Mouse (Mus musculus) gastrocnemius, postnatal 36 days (tissue): ENCODE measurements around the gene Utp11. TPM values are rescaled to one million over a fixed set of nuclear protein-coding genes. Genes with fewer than 3 reads are reported as not detected.
A peak's percentile ranks its signal among the peaks of the same experiment; 100 is the strongest.

Source experiments
- DNase-seq, 2 experiments: peaks; one replicate each; pipeline ENCODE4 v3.0.0; 2022
- intact Hi-C: fragments of 180-260 bp; cut with DNase I; formaldehyde crosslinking; loops from one replicate; pipeline ENCODE4 v1.15.1; 2025
- total RNA-seq, 2 experiments: library from RNA; stranded (reverse); gene quantifications; 2 replicates each; pipeline ENCODE4 v1.2.3; 2021

The Utp11 gene
- total RNA-seq, 2 experiments from 2014 or later, result 15.4 to 16.7 TPM

DNA sequence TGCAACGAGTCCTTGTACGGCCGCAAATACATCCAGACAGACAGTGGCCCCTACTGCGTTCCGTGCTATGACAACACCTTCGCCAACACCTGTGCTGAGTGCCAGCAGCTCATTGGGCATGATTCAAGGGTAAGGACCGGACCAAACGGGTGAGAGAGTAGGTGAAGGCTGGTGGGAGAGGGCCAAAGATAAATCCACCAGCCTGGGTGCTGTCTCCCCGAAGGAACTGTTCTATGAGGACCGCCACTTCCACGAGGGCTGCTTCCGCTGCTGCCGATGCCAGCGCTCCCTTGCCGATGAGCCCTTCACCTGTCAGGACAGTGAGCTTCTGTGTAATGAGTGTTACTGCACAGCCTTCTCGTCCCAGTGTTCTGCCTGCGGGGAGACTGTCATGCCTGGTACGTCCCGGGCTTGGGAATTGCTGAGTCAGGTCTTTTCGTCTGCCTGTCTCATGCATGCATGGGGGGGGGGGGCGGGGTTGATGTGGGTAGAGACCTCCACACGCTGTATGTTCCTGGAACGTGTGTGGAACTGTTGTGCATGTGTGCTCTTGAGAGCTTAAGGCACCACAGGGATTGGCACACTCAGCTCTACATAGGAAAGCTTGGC is 12.4 kb upstream of the Utp11 start:
- intact Hi-C loops, result no loop called here
- no peak for DNase-seq

- peak; percentile 38 to 48 for DNase-seq
- intact Hi-C loops, result no loop called here
Observed at GRCm38 (mm10) chr4:124704797-124705474, 11.5 kb upstream of the Utp11 start.

DNA sequence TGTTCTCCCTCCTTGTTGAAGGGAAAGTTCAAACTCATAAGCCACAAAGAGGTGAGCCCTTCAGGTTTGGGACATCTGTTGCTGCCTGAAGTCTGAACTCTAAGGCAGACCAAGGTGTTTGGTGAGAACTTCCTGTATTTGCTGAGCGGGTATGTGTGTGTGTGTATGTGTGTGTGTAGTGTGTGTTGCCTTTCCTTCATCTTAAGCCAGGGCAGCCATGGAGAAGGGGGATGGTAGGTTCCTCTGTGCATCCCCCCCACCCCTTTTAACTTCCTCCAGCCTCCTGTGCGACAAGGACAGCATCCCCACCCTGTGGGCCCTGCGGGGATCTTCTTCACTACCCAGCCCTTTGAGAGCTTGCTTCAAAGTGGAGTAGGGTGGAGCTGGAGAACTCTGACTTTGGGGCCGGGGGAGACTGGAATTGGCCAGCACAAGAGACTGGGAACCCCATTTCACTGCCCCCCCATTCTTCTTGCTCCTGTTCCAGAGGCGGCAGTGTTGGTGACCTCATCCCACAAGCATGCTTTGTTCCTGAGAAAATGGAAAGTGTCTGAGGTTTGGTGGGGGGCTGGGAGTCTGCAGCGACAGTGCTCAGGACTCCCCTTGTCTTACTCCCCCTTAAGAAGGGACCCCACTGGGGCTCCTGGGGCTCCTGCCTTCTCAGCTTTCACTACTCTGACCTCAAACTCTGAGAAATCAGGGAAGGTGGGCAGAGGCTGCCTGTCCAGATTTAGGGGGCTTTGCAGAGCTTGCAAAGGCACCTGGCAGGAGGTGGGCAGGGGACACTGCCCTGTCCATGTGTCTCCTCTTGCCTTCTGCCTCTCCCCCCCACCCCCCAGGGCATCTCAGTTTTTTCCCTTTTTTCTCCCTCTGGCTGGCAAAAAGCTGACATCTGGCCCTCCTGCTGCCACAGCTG is 10.7 kb upstream of the Utp11 start:
- intact Hi-C loops, result no loop called here
- DNase-seq, result no peak

DNA sequence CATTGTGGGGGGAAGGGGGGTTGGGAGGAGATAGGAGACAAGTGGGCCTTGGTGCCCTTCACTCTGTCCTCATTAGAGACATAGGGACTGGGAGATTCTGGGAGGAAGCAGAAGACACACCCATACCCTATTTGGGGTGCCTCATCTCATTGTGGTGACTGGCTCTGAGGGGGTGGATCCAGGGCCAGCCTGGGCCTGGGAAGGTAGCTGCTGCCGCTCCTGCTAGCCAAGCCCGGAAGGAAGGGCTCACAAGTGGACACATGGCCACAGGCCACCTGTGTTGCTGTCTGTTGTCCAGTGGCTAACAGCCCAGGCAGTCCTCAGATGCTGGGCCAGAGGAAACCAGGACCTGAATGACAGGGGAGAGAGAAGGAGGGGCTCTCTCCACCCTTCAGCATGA is 10.0 kb upstream of the Utp11 start:
- intact Hi-C loops, result no loop called here
- peak; percentile 36 to 43 for DNase-seq

DNA sequence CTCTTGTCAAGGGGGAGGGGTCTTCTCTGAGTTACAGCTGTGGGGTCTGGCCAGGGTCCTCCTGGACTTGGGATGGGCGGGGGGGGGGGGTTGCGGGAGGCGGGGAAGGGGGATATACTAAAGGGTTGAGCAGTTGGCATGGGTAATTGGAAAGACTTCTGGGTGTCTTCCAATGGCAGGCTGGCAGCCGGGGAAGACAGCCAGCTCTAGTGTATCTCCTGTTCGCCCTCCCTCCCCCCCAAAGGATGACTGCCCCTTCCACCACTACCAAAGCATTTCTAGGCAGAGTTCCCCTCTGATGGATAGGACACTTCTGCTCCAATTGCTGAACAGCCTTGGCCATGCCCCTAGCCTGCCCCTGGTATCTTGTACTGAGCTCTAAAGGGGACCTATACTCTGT is 8.5 kb upstream of the Utp11 start:
- no peak for DNase-seq
- intact Hi-C loops, result no loop called here

DNA sequence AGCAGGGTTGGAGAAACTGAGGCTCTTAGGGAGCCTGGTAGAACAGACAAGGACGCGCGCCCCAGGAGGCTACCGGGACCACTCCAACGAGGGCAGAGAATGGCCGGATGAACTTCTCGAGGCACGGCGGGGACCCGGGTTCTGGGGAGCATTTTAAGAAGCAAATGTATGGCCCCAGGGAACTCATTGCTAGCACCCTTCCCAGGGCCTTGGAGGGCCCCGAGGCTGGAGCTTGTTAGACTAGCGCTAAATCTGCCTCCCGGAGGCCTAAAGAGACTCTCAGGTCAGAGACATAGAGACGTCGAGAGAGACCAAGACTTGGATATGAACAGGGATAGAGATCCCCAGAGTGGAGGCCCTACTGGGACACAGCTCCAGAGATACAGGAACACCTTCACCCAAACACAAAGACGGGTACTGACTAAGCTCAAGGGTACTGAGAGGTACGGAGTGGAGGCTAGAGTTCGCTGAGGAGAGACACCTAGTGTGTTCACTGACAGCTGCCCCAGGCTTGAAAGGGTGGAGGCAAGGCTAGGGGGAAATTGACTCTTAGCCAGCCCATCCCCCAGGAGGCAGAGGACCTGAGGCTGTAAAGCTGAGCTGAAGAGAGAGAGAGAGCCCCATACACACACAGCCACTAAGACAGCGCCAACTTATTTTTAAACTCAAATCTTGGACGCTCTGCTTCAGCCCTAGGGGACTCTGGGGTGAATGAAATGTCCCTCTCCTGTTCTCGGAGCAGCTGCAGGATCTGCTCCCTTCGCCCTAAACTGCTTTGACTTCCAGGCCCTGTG is 7.8 kb upstream of the Utp11 start:
- peak; percentile 37 to 57 for DNase-seq
- intact Hi-C loops, result no loop called here

DNA sequence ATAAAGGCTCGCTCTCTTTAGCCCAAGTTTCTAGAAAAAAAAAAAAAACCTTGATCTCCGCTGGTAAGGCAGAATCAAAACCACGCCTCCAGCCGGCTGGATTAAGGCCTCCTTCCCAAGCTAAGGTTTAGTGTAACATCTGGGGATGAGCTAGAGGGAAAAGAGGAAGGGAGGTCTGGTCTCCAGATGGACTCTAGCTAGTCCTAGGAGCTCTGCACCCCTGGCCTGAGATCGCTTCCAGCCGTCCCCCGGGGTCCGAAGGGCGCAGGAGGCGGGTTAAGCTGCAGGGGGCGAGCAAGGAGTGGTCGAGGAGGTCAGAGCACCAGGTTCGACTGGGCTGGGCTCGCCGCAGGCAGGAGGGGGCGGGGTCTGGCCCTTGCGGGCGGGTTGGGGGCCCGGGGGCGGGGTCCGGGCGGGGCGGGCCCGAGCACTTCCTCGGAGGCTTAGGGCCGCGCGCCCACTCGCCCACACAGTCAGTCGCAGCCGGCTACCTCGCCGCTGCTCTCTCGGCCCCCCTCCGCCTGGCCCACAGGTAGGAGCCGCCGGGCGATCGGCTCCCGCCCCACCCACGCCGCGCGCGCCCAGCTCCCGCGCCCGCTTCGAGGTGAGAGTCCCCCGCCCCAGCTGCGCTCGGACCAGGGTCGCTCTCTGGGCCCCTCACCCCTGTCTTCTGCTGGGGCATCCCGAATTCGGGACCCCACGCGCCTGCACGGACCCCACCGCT is 7.0 kb upstream of the Utp11 start, which contains the start of gene Fhl3:
Gene Fhl3, plus strand, starts transcription at position 454 of the 724 bp plus-strand sequence.
- DNase-seq, result peak; percentile 69
- intact Hi-C loops, result no loop called here

DNA sequence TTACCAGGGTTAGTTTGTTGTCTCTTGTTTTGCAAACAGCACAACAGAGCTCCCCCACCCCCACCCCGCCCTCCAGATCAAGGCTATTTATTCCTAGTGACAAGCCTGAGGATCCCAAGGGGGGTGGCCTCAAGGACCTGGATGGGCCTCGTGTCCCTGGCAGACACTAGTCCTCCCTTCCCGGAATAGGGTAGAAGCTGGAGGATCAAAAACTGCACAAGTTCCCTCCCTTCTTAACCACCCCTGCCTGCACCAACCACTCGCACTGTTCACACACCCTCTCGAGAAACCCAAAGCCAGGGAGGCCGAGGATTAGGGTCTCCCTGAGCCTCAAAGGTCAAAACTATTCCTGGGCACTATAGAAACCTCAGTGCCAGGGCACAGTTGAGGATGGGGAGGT is 6.4 kb upstream of the Utp11 start:
- DNase-seq, result peak in 1 of 2 experiments; percentile 34

DNA sequence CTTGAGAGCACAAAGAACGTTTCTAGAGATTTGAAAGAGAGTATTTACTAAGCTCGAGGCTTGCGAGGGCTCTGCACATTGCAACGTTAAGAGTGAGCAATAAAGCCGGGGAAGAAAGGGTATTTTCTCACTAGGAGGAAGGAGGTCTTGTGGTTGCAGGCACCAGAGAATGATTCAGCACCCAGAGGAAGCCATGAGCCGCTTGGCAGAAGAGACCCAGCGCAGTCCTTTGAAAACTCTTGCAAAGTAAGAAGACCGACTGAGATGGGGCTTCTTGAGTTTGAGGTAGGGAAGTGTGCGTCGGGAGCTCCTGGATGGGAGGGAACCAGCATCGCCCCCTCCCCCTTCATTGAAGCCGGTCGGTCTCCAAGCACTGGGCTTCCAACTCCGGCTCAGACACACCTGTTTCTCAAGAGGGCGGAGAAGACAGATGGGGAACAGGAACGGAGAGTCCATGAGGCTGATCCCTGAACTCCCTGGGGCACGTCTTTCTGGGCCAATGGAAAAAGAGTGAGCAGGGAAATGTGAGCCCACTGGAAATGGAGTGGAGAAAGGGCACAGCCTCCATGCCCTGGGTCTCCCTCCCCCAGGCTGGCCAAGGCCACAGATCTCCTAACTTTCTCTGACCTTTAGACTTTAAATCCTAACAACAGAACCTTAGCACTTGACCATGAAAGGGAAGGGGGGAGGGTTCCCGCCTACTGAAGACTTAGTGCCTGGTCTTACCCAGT is 2.6 kb upstream of the Utp11 start:
- intact Hi-C loops, result no loop called here
- peak in 1 of 2 experiments; percentile 46 for DNase-seq

More for the DNA sequence above, 6.4 kb upstream of the Utp11 start:
- intact Hi-C loops, result no loop called here

- DNase-seq, result no peak
- intact Hi-C loops, result no loop called here
Observed at GRCm38 (mm10) chr4:124694572-124694971, 1.2 kb upstream of the Utp11 start.

- DNase-seq, result no peak
- intact Hi-C loops, result no loop called here
Observed at GRCm38 (mm10) chr4:124692416-124692861, 961 bp downstream of the Utp11 start.

- intact Hi-C loops, result no loop called here
- DNase-seq, result no peak
Observed at GRCm38 (mm10) chr4:124691455-124691854, 1.9 kb downstream of the Utp11 start.

- intact Hi-C loops, result no loop called here
- peak in 1 of 2 experiments; percentile 19 for DNase-seq
Observed at GRCm38 (mm10) chr4:124685897-124686402, 7.5 kb downstream of the Utp11 start.

- intact Hi-C loops, result no loop called here
- DNase-seq, result no peak
Observed at GRCm38 (mm10) chr4:124685453-124685852, 7.9 kb downstream of the Utp11 start.

DNA sequence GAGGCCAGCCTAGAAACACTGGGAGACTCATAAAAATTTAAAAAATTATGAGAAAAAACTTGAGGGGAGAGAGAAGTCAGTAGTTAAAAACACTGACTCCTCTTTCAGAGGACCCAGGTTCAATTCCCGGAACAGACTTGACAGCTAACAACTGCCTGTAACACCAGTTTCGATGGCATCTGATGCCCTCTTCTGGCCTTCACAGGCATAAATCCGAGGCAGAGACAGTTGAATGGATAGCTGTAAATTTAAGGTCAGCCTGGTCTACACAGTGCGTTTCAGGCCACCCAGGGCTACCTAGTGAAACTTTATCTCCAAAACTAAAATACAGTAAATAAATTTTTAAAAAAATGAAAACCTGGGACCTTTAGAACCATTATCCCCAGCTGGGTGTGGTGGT is 8.4 kb downstream of the Utp11 start:
- intact Hi-C loops, result no loop called here
- no peak for DNase-seq

DNA sequence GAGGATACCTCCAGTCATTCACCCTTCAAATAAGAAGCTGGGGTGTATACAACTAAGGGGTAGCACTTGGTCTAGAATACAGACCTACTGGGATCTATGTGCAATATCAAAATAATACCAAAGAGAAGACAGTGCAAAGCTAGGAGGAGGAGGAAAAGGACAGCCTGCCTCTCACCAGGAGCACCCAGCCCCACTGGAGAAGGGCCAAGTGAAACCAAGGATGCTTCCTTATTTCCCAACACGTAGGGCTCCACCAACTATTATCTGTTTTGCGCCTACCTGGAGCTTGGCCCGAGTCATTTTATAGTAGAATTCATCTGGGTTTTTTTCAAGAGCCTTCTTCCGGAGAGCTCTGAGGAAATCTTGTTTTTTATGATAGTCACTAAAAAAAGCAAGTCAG is 9.9 kb downstream of the Utp11 start:
- intact Hi-C loops, result no loop called here
- no peak for DNase-seq

DNA sequence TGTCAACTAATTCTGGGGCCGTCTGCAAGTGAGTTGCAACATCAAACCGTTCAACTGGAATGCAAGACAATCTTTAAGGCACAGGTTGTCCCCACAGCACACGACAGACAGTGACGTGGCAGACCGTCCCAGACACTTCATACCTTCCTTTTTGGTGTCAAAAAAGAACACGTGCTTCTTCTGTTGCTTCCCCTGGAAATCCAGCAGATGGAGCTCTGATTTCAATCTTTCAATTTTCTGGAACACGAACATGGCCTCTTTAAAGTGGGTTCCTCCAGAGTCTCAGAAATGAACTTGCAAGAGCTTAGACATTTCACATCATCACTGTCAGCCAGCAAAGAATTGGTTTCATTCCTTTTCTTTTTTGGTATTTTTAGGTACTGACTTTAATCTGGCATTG is 11.1 kb downstream of the Utp11 start:
- DNase-seq, result no peak
- intact Hi-C loops, result no loop called here

GRCm38 (mm10) chr4:124675958-124676357 is 17.4 kb downstream of the Utp11 start:
- DNase-seq, result no peak

DNA sequence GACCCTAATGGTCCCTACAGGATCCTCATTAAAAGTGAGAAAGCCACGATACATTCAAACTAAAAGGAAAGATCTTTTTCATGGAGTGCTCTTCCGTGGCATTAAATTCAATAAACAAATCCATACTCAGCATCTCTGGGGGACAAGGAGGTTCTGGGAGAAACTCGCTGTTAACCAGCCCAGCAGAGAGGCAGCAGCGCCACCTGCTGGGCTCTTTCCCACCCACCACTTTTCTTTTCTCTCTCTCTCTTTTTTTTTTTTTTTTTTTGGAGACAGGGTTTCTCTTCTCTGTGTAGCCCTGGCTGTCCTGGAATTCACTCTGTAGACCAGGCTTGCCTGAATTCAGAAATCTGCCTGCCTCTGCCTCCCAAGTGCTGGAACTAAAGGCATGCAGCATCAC is 18.4 kb downstream of the Utp11 start:
- intact Hi-C loops, result no loop called here
- DNase-seq, result peak in 1 of 2 experiments; percentile 39

More at GRCm38 (mm10) chr4:124675958-124676357, 17.4 kb downstream of the Utp11 start:
- intact Hi-C loops, result no loop called here
